Mouse (Mus musculus): ENCODE data around the gene Slc12a7. TPM values are rescaled to one million over a fixed set of nuclear protein-coding genes. Genes with fewer than 3 reads are reported as not detected.

Gene Slc12a7
- total RNA-seq (2014; rRNA removed) (4.5 and 14.8 TPM in 2 replicates), polyA plus RNA-seq (2015; fragmentation: Nextera tagmentation; extraction: Ambion mirVana) (3.7 and 4.9 TPM in 2 replicates)

DNA sequence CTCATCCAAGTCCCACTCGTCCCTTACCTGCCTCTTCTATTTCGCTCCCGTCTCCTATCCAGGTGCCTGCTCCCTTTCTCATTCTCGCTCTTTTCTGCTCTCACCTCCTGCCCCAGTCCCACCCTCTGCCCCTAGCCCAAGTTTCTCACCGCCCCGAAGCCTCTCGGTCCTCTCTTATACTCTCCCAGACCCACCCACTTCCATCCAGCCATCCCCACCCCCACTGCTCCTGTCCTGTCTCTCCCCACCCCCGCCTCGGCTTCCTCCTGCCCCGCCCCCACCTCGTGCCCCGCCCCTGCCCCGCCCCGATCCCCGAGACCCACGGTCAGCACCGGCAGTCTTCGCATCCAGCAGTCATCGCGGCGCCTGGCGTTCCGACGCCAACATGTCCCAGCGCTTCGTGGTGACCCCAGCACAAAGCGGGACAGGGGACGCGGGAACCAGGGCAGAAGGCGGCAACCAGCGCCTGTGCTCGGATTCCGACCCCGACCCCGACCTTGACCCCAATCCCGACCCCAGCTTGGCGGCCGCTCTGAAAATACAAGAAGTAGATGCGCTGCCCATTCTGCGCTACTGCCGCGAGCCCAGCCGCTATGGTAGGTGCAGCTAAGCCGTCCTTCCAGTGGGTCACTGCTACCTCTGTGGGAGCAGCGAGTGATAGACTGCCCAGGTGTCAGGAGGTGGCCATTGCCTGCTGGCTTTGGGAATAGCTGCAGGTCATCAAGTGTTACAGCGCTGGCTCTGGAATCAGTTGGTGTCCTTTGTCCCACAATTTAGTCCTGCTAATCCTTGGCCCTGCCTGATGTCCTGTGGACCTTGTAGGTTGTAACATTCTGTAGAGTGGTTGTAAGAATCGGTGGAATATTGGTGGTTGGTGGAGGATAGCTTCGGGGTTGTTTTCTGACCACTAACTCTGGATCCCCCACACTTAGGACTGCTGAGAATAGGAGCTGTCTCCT is at the start of gene Slc12a7:
TSS of gene Slc12a7 (plus strand) at position 353 of the 959 bp plus-strand sequence.
- Histone ChIP-seq H3K4me3 (ENCODE audit: low read depth, low read length) (peak within 1 kb of the TSS; percentile 31), H3K9me3 (ENCODE audit: low read length) (no peaks in the 10 kb centered on the region), H3K36me3 (ENCODE audit: insufficient read depth) (no peaks in the 10 kb centered on the region), H3K9ac (peak within 1 kb of the TSS; percentile 31; the same call in 1 of the 2 replicates), H3K4me2 (ENCODE audit: low read depth) (peak within 1 kb of the TSS; percentile 59), H3K27me3 (ENCODE audit: insufficient read depth, low read length) (peaks cover 7% of the 10 kb centered on the region; the same call in 1 of the 2 replicates), H3K27ac (ENCODE audit: low read depth, low read length) (no peak within 1 kb of the TSS), H3K4me1 (ENCODE audit: insufficient read depth) (no peaks in the 10 kb centered on the region)
- DNase-seq = no peak
- peak; percentile 55 for ATAC-seq
- 5% methylated on average over 46 of the region's 48 CpGs for WGBS
- TF ChIP-seq CTCF (IDR thresholded peaks at IDR 0.05; ENCODE audit: low read depth) = no peak

DNA sequence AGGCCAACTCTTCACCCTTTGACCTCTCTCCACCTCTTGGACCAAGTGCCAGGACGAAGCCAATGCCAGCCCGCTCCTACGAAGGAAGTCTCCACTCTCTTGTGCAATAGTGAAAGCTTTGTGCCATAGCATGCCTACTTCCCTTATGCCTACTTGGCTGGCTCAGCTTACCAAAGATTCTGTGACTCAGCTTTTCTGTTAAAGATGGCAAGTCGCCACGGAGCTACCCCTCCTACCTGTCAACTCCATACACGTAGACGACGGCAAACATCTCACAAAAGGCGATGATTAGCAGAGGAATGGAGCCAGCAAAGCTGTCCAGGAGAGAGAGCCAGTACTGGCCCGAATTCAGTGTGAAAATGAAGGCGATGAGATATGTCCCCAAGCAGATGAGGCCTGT is 49.2 kb upstream of the Slc12a7 start:
- WGBS = 75% methylated on average over 11 of the region's 11 CpGs
- Histone ChIP-seq H3K4me2 (ENCODE audit: low read depth) (no peak overlapping the region), H3K4me1 (ENCODE audit: insufficient read depth) (no peaks in the 10 kb centered on the region), H3K4me3 (ENCODE audit: low read depth, low read length) (no peak overlapping the region), H3K27ac (ENCODE audit: low read depth, low read length) (no peak overlapping the region), H3K9me3 (ENCODE audit: low read length) (no peaks in the 10 kb centered on the region), H3K27me3 (ENCODE audit: insufficient read depth, low read length) (no peaks in the 10 kb centered on the region), H3K36me3 (ENCODE audit: insufficient read depth) (no peaks in the 10 kb centered on the region), H3K9ac (no peak overlapping the region)
- ATAC-seq = no peak
- no peak for DNase-seq
- TF ChIP-seq CTCF (IDR thresholded peaks at IDR 0.05; ENCODE audit: low read depth) = no peak

DNA sequence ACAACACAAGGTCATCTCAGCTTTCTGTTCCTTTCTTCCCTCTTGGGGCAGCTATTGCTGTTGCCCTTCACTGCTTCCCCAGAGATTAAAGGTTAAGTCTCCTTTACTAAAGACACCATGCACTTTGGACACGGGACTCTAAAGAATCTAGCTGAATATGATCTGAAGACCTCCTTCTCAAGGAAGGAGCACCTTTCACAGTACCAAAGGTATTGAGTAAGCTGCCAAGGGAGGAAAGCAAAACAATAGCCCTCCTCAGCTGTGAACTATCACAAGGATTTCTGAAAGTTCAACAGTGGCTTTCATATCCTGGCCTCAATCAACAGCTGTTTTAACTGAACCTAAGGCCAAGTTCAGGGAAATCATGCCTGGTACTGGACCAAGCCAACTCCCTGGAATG is 48.5 kb upstream of the Slc12a7 start:
- ATAC-seq (no peak), DNase-seq (no peak)
- H3K4me3 ChIP-seq (ENCODE audit: low read depth, low read length) = no peak overlapping the region
- H3K9ac ChIP-seq = no peak overlapping the region
- TF ChIP-seq CTCF (IDR thresholded peaks at IDR 0.05; ENCODE audit: low read depth) = no peak
- no peaks in the 10 kb centered on the region for H3K36me3 ChIP-seq (ENCODE audit: insufficient read depth)
- H3K27me3 ChIP-seq (ENCODE audit: insufficient read depth, low read length) = no peaks in the 10 kb centered on the region
- H3K4me1 ChIP-seq (ENCODE audit: insufficient read depth) = no peaks in the 10 kb centered on the region
- WGBS = 82% methylated on average over 1 of the region's 1 CpGs
- H3K27ac ChIP-seq (ENCODE audit: low read depth, low read length) = no peak overlapping the region
- no peaks in the 10 kb centered on the region for H3K9me3 ChIP-seq (ENCODE audit: low read length)
- H3K4me2 ChIP-seq (ENCODE audit: low read depth) = no peak overlapping the region

DNA sequence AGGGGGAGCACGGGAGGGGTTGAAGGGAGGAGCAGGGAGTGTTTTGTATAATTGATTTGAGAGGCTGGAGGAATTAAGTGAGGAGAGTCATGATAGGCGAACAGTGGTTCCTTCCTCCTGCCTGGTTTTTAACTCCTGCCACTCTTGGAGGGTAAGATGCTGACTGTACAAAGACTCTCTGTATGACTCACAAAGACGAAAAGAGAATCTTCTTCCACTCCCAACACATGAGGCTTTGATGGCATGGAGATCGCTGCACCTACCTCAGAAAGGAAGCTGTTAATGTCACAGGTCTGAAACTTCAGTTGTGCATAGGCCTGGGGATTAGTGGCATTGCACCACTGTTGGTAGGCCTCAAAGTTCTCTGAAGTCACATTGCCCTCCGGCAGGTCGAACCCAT is 47.4 kb upstream of the Slc12a7 start:
- no peak for TF ChIP-seq CTCF (IDR thresholded peaks at IDR 0.05; ENCODE audit: low read depth)
- Histone ChIP-seq H3K4me2 (ENCODE audit: low read depth) (no peak overlapping the region), H3K36me3 (ENCODE audit: insufficient read depth) (no peaks in the 10 kb centered on the region), H3K4me3 (ENCODE audit: low read depth, low read length) (no peak overlapping the region), H3K9me3 (ENCODE audit: low read length) (no peaks in the 10 kb centered on the region), H3K27me3 (ENCODE audit: insufficient read depth, low read length) (no peaks in the 10 kb centered on the region), H3K4me1 (ENCODE audit: insufficient read depth) (no peaks in the 10 kb centered on the region), H3K27ac (ENCODE audit: low read depth, low read length) (no peak overlapping the region), H3K9ac (no peak overlapping the region)
- no peak for DNase-seq
- 83% methylated on average over 6 of the region's 6 CpGs for WGBS
- ATAC-seq = no peak

DNA sequence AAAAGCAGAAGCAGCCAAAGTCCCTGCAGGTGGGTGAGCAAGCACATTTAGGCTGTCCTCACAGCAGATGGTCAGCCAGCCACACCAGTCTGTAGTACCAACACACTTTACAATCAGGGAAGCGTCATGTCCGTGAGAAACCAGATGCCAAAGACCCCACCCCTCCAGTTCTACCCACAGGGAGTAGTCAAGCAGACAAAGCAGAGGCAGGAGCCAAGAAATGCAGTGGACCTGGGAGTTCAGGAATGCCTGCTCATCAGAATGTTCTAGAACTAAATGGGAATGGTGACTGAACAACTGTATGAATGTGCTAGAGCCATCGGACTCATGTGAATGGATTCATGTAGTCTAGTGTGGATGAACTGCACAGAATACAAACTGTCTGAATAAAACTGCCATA is 45.3 kb upstream of the Slc12a7 start:
- Histone ChIP-seq H3K9ac (no peak overlapping the region), H3K4me1 (ENCODE audit: insufficient read depth) (no peaks in the 10 kb centered on the region), H3K36me3 (ENCODE audit: insufficient read depth) (no peaks in the 10 kb centered on the region), H3K27ac (ENCODE audit: low read depth, low read length) (no peak overlapping the region), H3K9me3 (ENCODE audit: low read length) (no peaks in the 10 kb centered on the region), H3K4me2 (ENCODE audit: low read depth) (no peak overlapping the region), H3K27me3 (ENCODE audit: insufficient read depth, low read length) (no peaks in the 10 kb centered on the region), H3K4me3 (ENCODE audit: low read depth, low read length) (no peak overlapping the region)
- TF ChIP-seq CTCF (IDR thresholded peaks at IDR 0.05; ENCODE audit: low read depth) = no peak
- 76% methylated on average over 3 of the region's 3 CpGs for WGBS
- ATAC-seq = no peak
- DNase-seq = no peak

DNA sequence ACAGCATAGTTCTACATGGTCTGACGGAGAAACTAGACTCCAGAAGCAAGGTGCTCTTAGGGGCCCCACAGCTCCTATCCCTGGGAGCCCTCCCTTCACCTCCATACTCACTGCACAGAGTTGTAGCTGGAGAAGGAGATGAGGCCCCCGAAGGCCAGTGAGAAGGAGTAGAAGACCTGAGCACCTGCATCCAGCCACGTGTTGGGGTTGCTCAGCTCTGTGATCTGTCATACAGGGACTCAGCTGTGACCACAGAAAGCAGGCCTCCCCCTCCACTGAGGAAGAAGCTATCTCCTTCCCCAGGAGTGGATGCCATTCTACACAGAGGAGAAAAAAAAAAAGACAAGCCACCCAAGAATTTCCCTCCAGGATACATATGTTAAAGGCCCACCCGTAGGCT is 44.0 kb upstream of the Slc12a7 start:
- Histone ChIP-seq H3K27ac (ENCODE audit: low read depth, low read length) (no peak overlapping the region), H3K27me3 (ENCODE audit: insufficient read depth, low read length) (no peaks in the 10 kb centered on the region), H3K4me2 (ENCODE audit: low read depth) (no peak overlapping the region), H3K36me3 (ENCODE audit: insufficient read depth) (no peaks in the 10 kb centered on the region), H3K9me3 (ENCODE audit: low read length) (no peaks in the 10 kb centered on the region), H3K4me3 (ENCODE audit: low read depth, low read length) (no peak overlapping the region), H3K9ac (no peak overlapping the region), H3K4me1 (ENCODE audit: insufficient read depth) (no peaks in the 10 kb centered on the region)
- WGBS = 85% methylated on average over 4 of the region's 4 CpGs
- DNase-seq (no peak), ATAC-seq (no peak)
- TF ChIP-seq CTCF (IDR thresholded peaks at IDR 0.05; ENCODE audit: low read depth) = no peak

DNA sequence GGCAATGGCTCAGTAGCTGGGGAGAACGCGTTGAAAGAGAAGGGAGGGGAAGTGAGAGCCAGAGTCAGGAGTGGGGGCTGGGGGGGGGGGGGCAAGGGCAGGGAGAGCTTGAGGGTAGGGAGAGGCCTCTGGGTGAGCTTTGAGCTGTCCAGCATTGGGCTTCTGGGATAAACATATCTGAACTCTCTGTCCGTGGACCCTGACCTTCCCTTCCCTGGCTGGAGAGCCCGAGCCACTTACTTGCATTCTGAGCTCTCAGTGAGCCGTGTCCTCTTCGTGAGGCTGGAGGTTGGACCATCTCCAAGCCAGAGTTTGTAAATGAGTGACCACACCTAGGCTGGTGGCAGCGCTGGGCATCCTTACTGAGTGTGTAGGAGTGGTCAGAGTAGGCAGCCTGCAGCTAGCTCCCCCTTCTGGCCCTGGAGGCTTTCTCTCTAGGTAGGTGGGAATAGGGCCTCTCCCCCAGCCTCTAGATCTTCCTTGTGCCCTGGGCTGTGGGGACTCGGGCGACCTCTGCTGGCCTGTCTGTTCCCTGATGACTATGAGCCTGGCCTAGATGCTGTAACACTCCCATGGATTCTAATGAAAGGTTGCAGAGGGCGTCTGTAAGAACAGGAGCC is 40.5 kb upstream of the Slc12a7 start:
- Histone ChIP-seq H3K27ac (ENCODE audit: low read depth, low read length) (no peak overlapping the region), H3K4me1 (ENCODE audit: insufficient read depth) (no peaks in the 10 kb centered on the region), H3K9ac (no peak overlapping the region), H3K27me3 (ENCODE audit: insufficient read depth, low read length) (no peaks in the 10 kb centered on the region), H3K9me3 (ENCODE audit: low read length) (no peaks in the 10 kb centered on the region), H3K36me3 (ENCODE audit: insufficient read depth) (no peaks in the 10 kb centered on the region), H3K4me3 (ENCODE audit: low read depth, low read length) (no peak overlapping the region), H3K4me2 (ENCODE audit: low read depth) (no peak overlapping the region)
- ATAC-seq (peak; percentile 88), DNase-seq (peak; percentile 27)
- 29% methylated on average over 10 of the region's 10 CpGs for WGBS
- peak; percentile 65 for TF ChIP-seq CTCF (IDR thresholded peaks at IDR 0.05; ENCODE audit: low read depth)

Measured in forebrain, postnatal 0 days (tissue).